Mouse (Mus musculus) cerebellum, adult 2 months (tissue): ENCODE results near the gene Slc39a13.

Experiments
- CTCF ChIP-seq: fragments of 200-500 bp; IDR thresholded peaks from 2 replicates; pipeline ENCODE4 v1.5.1; 2011; ENCODE audit warnings: low read depth, mild to moderate bottlenecking, control low read depth, low read length, moderate library complexity, borderline replicate concordance; ENCODE audit not compliant: insufficient read depth
- POLR2A ChIP-seq: fragments of 200-500 bp; IDR thresholded peaks from 2 replicates; pipeline ENCODE4 v1.6.1; 2011; ENCODE audit warnings: low read length, control low read depth, borderline replicate concordance; ENCODE audit not compliant: insufficient read depth

DNA sequence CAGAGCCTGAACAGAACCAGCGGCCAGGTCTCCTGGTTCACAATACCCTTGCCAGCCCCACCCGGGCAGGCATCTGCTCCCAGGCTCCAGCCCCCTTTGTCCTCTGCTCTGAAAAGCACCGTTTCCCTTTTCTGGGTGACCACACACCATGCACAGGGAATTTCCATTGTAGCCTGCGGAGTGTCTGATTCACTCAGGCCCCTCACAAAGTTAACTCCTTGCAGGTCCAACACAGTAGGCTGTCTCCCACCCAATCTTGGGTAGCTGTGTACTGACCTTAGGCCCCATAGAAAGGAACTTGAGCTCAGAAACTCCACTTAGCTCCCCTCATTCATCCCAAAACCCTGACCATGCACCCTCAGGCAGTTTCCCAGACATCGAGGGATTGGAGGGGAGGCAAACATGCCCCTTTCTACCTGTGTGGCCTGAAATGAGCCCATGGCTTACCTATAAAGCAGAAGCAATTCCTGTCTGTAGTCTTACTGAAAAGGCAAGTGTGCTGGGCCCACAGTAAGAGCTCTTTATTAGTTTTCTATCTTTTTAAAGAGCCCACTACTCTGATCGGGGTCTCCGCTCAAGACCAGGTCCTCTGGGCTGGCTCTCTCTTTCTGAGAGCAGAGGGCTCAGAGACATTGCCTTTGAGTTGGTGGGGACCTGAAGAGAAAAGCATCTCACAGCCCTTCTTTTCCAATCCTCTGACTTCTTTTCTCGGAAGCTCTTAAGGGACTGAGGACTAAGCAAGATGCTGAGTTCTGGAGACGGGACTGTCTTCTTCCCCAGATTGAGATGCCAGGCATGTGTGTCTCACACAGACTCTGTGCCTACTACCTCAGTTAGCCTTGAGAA is 16.4 kb upstream of the Slc39a13 start:
- no peak for TF ChIP-seq POLR2A
- no peak for TF ChIP-seq CTCF
